Mouse (Mus musculus): Measurements from ENCODE around the gene Thoc7.
A peak's percentile ranks its signal among the peaks of the same experiment; 100 is the strongest.
"Not testable (repeated sequence)": the region's sequence is repeated elsewhere in the genome, so short reads cannot be mapped to it uniquely, and the experiment has no call there.

Thoc7 gene

GRCm38 (mm10) chr14:13961401-13962112 lies at the start of gene Thoc7, which contains the start of gene Atxn7:
Gene Thoc7 (minus strand): TSS chr14:13961852.
Gene Atxn7 (plus strand): TSS chr14:13961440.
- DNase-seq (ENCODE audit: low spot score in 2 of 2): peak; percentile 17 to 31

GRCm38 (mm10) chr14:14009712-14010111 lies 48.1 kb upstream of the Thoc7 start:
- no peak for DNase-seq (ENCODE audit: low spot score in 2 of 2)

DNA sequence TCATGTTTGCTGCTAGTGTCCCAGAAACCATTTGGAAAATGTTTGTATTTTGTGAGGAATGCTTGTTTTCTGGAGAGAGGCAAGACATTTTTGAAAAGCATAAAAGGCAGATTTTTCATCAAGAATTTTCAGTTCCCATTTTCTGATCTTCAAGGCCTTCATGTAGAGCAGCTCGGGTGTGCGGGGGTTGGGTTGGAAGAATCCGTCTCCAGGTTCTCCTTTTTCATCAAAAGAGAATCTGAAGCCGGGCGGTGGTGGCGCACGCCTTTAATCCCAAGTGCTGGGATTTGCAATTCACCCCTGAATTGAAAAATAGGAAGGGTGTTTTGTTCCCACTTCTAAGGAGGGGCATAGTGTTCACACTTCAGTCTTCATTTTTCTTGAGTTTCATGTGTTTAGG lies 41.1 kb upstream of the Thoc7 start:
- no peak for DNase-seq (ENCODE audit: low spot score in 2 of 2)

DNA sequence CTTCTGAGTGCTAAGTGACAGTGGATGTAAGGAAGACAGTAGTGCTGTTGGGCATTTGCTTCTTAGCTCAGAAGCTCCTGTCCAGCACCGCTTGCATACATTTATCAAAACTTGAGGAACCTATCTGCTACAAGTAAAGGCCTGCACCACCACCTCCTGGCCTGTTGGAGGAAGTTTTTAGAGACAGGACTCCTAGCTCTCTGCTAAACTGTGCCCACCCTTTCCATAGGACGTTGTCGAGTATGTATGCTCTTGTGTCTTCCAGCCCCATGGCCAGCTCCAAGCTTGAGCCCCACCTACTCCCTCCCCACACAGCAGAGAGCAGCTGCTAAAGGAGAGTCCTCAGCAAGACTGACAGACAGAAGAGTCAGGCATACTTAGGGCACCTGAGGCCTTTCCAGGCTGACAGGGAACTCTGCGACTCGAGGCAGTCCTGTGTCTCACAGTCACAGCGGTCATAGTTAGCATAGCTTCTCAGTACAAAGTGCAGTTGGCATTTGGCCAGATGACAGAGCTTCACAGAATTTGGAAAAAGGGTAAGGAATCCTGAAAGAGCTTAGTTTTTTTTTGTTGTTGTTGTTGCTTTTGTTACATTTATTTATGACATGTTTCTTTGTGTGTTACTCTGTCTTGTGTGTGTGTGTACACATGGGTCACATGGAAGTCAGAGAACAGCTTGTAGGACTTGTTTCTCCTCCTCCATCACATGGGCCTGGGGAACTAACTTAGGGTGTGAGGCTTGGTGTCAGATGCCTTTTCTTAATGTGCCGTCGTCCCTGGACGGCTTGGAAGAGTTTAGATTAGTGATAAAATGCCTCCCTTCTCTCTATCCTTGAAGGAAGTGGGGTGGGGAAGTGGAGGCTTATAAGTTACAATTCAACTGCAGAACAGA lies 33.8 kb upstream of the Thoc7 start:
- DNase-seq (ENCODE audit: low spot score in 2 of 2): no peak

GRCm38 (mm10) chr14:13990741-13991140 lies 29.1 kb upstream of the Thoc7 start:
- no peak for DNase-seq (ENCODE audit: low spot score in 2 of 2)

DNA sequence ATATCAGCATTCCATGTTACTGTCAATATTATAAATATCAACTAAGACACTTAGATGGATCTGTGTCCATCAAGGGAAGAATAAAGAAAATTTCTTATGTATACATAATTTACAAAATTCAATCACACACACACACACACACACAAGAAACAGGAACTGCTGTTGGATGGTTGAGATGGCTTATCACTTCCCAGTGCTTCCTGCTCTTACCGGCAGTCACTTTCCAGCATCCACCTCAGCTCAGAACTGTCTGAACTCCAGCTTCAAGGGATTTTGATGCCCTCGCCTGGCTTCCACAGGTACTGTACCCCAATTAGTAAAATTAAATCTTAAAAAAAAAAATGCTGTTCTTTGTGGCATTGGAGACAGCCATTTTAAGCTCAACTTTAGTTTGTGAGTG lies 26.7 kb upstream of the Thoc7 start:
- no peak for DNase-seq (ENCODE audit: low spot score in 2 of 2)

GRCm38 (mm10) chr14:13982174-13982573 lies 20.5 kb upstream of the Thoc7 start:
- no peak for DNase-seq (ENCODE audit: low spot score in 2 of 2)

GRCm38 (mm10) chr14:13981286-13981685 lies 19.6 kb upstream of the Thoc7 start:
- DNase-seq (ENCODE audit: low spot score in 2 of 2): no peak

DNA sequence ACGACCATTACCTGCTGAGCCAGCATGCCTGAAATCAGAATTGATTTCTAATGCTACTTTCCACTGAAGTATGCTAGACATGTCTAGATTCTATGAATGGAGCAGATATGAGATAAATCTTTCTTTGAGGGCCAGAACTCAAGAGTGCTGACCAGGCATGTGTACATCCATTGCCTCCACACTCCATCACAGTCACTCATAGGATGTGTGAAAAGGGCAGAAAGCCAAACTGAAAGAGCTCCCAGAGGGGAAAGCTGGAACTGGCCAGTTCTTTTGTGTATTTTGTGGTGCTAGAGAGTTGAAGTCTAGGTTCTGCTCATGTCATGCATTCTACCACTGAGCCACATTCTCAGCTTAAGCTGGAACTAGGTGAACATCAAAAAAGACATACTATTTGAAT lies 15.8 kb upstream of the Thoc7 start:
- no peak for DNase-seq (ENCODE audit: low spot score in 2 of 2)

- DNase-seq (ENCODE audit: low spot score in 2 of 2): no peak
Observed at GRCm38 (mm10) chr14:13971644-13972234, 10.1 kb upstream of the Thoc7 start.

DNA sequence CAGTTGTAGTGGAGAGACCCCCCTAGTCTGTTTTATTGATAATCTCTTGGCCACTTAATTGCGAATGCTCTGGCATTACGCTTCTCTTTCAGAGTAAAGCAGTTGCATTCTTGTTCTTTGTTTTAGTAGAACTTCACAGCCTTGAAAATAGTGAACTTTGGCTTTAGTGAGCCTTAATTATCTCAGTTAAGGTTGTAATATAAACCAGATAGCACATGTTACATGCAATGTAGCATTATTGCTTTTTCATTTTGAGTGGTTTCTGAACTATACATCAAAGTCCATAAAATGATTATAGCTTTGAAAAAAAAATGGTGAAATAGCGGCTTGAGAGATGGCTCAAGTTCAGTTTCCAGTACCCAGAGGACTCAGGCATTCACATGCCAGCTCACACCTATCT lies 8.9 kb upstream of the Thoc7 start:
- no peak for DNase-seq (ENCODE audit: low spot score in 2 of 2)

DNA sequence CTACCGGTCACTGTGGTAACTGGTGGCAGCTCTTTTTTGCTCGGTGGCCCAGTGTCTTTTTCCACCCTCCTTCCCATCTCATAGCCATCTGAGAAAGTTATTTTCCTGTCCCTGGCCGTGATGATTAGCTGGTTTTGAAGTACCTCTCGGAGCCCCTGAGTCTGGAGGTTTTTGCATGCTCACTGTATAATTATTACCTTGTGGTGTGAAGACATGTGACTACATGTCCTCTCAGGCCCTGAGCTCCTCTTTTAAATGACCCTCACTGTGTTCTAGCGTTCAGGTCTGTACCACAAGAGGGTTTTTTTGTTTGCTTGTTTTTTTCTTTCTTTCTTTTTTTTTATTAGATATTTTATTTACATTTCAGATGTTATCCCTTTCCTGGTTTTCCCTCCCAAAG lies 6.8 kb upstream of the Thoc7 start:
- DNase-seq (ENCODE audit: low spot score in 2 of 2): no peak

- DNase-seq (ENCODE audit: low spot score in 2 of 2): no peak
Observed at GRCm38 (mm10) chr14:13967607-13968006, 6.0 kb upstream of the Thoc7 start.

- DNase-seq (ENCODE audit: low spot score in 2 of 2): no peak
Observed at GRCm38 (mm10) chr14:13963527-13963926, 1.9 kb upstream of the Thoc7 start.

GRCm38 (mm10) chr14:13962476-13962875 lies 824 bp upstream of the Thoc7 start:
- no peak for DNase-seq (ENCODE audit: low spot score in 2 of 2)

GRCm38 (mm10) chr14:13960482-13961325 lies 948 bp downstream of the Thoc7 start:
- DNase-seq (ENCODE audit: low spot score in 2 of 2): peak; percentile 47 to 51

DNA sequence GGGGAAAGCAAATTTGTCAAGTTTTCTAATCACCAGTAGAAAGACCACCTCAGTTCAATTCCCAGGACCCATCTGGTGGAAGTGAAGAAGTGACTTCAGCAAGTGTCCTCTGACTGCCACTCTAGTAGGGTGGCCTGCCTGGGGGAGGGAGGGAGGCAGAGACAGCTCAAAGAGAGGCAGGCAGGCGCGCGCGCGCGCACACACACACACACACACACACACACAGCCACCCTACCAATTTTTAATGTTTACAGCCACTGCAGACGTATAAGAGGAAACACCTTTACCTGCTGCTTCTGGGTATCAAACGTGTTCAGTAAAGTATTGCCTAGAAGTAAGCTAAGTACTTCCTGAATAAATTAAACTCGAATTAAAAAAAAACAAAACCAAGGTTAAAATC lies 1.6 kb downstream of the Thoc7 start:
- DNase-seq (ENCODE audit: low spot score in 2 of 2): peak in 1 of 2 experiments; percentile 19

DNA sequence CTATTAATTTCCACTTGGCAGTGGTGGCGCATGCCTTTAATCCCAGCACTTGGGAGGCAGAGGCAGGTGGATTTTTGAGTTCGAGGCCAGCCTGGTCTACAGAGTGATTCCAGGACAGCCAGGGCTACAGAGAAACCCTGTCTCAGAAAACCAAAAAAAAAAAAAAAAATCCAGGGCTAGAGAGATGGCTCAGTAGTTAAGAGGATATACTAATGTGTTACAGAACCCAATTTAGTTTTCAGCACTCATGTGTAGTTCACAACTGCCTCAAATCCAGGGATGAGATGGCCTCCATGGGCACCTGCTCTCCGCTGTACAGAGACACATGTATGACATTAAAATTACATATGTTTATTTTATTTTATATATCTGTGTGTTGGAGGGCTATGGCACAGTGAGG lies 9.5 kb downstream of the Thoc7 start:
- not testable (repeated sequence) for DNase-seq (ENCODE audit: low spot score in 2 of 2)

- peak in 1 of 2 experiments; percentile 28 for DNase-seq (ENCODE audit: low spot score in 2 of 2)
Observed at GRCm38 (mm10) chr14:13950401-13950800, 11.3 kb downstream of the Thoc7 start.

GRCm38 (mm10) chr14:13948345-13948744 lies 13.3 kb downstream of the Thoc7 start:
- no peak for DNase-seq (ENCODE audit: low spot score in 2 of 2)

DNA sequence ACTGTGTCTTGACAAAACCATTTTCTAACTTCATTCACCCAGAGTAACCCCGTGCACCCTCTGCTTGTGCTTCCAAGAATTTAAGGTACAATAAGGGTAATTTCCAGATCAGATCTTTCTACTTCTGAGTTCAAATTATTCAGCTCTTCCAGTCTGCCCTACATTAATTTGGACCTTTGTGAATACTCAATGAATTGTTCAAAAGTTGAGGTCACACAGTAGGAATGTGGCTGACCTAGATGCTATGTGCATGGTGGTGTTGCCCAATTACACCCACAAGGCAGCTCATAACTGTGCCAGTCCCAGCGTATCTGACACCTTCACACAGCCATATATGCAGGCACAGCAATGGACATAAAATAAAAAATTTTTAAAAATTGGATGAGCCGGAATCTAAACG lies 17.0 kb downstream of the Thoc7 start:
- no peak for DNase-seq (ENCODE audit: low spot score in 2 of 2)

DNA sequence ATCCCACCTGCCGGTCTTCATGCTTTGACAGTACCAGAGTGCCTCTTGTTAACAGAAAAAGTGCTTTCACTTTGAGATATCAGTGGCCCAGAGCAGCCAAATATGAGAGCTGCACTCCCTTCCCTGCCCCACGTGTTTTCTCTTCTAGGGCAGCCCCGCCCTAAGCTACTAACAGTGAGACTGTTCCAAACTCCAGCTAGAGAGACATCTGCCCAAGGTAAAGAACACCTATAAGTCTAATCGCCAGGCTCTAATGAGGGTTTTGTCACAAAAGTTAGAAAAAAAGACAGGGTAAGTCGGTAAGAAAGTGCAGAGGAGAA lies 27.6 kb downstream of the Thoc7 start:
- no peak for DNase-seq (ENCODE audit: low spot score in 2 of 2)
